Mouse (Mus musculus): ENCODE data around the gene Asb15.

Gene Asb15

DNA sequence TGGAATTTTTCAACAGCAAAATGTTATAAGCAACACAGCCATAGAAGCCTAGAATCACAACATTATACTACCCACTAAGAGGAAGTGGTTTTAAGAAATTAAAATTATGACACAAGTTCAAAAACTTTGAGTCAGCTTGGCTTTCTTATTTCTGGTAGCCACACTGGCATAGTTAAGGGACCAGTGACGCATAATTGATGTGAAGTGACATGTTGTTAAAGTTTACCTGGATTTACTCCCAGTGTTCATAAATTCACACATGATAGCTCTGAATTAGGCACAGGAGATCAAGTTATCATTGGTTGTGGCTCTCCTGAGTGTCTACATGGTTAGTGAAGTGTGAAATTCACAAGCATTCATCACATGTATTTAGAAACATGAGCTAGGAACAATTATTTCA is 36.9 kb downstream of the Asb15 start:
- in situ Hi-C loops (cut with MboI): no loop called here

DNA sequence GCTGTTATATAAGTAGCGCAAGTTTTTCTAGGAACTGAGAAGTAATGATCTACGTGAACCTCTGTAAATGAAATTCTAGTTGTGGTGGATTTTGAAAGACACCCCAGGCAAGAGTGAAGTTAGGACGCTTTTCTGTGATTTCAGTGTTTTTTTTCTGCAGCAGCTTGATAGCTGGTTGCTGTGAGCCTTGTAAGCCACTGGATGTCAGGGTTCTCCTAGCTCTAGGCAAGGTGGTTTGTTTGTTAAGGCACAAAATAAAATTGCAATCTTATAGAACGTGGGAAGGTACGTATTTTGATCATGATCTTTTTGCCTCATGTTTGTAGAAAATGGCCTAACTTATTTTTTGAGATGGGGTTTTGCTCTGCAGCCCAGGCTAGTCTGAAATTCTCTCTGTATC is 41.0 kb downstream of the Asb15 start:
- in situ Hi-C loops (cut with MboI): no loop called here

DNA sequence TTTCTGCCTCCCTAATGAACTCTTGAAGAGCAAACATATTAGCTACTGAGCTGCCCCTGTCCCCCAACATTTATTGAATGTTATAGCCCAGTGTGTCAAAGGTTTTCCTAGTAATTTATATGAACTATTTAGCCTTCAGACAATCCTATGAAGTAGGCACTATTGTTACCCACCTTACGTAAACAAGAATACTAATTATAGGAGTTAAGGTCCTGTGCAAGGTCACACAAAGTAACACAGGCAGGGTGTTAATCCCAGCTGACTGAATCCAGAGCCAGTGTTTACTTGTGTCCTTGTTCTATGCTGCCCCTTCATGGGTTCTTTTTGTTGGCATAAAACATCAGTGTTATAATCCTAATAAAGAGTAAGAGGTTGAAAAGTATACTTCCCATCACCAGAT is 41.8 kb downstream of the Asb15 start:
- in situ Hi-C loops (cut with MboI): no loop called here

DNA sequence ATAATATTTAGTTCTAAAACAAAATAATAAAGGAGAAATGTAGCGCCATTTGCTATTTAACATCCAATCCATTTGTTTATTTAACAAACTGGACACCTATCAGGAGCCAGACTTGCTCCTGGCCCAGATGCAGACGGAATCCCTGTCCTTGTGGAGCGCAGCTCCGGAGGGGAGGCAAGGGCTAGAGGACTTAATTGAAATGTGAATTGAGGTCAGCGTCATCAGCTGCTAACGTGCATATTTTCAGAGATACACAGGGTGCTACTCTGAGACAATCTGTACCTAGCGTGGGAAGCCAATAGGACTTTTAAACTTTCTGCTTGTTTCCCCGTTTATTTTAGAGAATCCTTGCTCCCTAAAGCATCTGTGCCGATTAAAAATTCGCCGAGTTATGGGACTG is 42.3 kb downstream of the Asb15 start:
- in situ Hi-C loops (cut with MboI): no loop called here

DNA sequence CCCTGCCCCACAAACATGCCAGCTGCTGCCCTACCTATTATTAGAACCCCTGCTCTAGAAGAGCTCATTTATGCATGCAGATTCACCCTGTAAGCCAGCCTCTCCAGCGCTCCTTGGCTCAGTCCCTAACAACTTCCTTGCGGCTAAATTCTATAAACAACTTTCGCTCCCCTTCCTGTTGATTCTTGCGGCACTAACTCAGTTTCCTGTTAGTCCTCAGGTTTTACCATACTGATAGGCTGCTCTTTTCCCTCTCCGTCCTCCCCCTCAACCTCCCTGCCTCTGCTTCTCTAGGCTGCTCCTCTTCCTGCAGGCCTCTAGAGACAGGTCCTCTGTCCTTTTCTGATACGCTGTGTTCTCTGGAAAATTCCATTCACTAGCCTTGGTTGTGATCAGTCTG is 43.2 kb downstream of the Asb15 start:
- in situ Hi-C loops (cut with MboI): no loop called here

DNA sequence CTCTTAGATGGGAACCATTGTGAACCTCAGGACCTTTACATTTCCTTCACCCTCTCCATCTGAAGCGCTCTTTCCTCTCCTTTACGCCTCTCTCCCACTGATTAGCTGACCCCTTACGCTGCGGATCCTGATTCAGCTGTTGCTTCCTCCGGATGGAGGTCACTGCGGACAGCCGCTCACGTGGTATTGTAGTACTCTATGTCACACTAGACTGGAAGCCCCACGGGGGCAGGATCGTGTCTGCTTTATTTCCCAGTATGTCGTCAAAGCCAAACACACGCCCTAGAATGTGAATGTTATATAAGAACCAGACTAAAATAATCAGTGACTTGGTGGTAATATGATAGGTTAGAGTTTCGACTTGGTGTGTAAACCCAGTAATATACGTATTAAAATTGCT is 44.5 kb downstream of the Asb15 start:
- in situ Hi-C loops (cut with MboI): no loop called here

DNA sequence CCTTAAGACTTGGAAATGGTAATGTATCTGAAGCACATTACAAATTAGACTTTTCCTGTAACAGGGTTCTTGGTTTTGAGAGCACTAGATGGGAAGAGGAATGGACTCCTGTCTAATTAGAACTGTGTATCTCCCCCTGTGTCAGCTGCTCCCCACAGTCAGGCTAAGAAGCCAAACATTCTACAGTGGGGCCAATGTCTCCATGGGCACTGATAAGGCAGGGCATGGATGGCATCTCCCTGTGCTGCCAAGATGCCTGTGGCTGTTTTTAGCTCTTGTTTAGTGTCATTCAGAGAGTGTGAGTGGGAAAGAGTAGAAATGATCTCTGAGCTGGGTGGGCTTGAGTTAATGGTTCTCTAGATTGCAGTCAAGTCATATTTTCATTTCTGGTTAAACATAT is 45.4 kb downstream of the Asb15 start:
- in situ Hi-C loops (cut with MboI): no loop called here

DNA sequence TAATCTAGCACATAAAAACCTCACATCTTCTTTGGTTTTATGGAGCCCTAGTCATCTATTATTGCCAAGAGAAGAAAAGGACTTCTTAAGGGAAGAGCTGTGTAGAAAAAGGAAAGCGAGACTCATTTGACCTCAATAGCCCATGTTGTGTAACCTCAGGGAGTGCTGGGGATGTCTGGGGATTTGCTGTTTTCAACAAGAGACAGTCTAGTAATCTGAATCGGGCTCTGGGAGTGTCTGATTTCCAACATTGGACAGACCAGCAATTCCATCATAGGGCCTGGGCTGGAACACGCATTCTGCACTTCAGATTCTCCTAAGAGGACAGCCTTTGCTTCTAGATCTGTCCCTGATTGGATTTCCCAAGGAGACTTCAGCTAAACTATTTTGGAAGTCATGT is 55.5 kb downstream of the Asb15 start:
- in situ Hi-C loops (cut with MboI): no loop called here

DNA sequence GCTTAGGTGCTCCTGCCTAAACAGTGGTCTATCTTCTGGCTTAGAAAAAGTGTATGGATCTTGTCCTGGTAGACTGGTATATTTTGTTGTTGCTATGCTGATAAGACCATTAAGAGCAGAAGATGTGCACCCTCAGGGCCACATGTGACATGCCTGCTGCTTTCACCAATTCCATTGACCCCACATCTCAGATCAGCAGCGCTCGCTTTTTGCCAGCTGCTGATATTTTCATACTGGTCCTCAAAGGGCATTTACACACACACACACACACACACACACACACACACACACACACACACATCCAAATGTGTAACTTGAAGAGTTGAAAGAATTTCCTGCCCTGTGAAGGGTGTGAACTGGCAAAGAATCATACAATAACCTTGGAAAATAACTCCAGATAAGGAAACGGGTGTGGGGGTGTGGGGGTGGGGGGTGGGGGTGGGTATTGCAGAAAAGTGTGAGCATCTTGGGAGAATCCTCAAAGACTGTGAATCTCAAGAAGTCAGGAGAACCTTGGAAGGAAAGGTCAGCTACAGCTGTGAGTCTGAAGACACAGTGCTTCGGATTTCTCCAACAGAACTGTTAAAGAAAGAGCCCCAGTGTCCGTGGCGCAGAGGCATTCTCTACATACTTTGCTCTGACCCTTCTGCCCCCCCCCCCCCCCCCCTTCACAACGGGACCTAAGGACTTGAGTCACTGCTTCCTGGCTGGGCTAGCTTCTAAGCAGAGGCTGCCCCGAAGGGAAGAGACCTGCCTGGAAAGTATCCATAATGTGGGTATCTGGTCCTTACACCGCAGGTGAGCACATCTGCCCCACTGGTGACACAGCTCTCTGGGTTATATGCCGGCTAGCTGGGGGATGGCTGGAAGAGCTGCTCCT is 57.7 kb downstream of the Asb15 start:
- in situ Hi-C loops (cut with MboI): no loop called here

DNA sequence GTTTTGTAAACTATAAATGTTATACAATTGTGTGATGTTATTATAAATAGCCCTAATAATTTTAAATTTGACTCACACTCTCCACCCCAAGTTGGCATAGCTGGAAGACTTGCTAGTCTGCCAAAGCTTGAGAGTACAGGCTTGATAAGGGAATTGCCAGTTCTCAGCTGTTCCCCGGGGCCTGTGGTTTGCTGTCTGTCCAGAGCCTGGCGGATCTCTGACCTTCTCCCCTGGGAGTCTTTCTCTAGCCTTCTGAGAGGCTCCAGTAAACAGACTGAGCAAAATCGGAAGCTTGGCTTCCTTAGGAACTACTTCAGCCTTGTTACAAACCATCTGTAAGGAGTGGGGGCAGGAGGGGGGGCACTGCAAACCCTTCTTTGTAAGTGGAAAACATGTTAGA is 58.9 kb downstream of the Asb15 start:
- in situ Hi-C loops (cut with MboI): no loop called here

DNA sequence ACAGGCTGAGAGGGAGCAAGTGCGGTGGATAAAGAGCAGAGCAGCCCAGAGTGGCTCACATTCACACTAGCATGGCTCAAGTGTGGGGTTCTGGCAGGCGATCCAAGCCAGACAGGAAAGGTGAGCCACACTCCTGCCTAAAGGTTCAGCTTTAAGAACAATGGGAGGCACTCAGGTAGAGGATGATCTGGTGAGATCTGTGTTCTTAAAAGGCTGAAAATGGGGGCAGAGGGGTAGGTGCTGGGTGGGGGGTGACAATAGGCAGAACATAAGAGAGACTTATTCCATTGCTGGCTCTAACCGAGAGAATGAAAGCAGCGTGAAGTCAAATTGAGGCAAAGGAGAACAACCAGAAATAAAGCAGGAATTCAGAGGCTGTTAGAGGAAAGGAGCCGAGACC is 62.3 kb downstream of the Asb15 start:
- in situ Hi-C loops (cut with MboI): no loop called here

DNA sequence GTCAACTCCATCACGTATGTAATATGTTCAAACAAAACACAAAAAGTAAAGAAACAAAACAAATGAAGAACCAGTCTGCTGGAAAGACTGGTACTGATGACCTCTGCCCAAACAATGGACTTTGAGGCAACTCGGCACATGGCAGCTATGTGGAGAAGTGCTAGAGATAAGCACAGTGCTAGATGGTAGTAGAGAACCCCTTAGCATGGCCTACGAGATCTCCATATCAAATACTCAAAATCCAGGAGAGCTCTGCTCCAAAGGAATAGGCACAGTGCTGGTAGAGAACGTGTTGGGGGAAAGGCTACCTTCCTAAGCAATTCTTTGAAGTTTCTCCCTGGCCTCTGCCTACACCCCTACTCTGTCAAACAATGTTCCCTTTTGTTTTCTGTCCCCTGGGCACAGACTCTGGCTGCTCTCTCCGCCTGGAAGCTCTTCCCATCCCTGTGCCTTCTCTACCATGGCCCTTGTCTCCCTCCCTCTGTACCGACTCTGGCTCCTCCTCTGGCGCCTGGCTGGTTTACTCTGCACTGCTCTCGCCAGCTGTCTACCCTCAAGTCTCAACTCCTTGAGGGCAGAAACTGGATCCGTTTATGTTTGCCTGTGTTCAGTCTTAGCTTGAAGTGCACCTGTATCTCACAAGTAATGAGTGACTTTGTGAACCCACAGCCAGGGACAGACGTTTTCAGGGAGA is 63.7 kb downstream of the Asb15 start:
- in situ Hi-C loops (cut with MboI): no loop called here

DNA sequence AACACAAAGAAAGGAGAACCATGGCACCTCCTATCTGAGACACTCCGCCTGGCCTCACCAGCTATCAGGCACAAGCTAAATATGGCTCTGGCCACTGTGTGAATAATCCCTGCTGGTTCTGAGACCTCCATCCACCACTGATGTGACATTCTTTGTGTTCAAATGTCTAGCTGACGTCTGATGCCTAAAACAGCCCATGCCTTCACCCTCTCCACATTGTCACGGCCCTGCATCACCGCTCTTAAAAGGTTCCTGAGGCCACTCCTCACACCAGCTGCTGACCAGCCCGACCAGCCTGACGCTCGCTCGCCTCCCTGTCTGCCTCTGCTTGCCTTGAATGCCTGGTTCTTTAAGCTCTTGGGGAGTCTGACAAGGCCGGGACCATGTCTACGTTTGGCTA is 69.6 kb downstream of the Asb15 start, which contains the start of gene Lmod2:
TSS of gene Lmod2 (plus strand) at position 263 of the 400 bp plus-strand sequence.
- in situ Hi-C loops (cut with MboI): no loop called here

DNA sequence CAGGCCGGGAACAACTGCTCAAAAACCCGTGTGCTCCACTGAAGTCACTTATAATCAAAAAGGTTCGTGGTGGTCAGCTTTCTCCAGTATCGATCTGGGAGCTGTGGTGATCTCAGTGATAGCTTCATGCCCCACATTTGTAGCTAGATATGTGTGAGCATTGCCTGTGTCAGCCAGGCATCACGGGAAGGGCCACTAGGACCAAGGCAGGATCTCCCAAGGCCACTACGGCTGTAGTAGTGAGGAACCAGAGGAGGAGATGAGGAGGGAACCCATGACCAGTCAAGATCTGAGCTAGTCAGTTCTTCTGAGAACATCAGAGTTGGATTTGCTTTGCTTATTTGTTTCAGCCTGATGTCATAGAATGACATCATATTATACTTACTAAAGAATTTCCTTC is 71.2 kb downstream of the Asb15 start:
- in situ Hi-C loops (cut with MboI): no loop called here

DNA sequence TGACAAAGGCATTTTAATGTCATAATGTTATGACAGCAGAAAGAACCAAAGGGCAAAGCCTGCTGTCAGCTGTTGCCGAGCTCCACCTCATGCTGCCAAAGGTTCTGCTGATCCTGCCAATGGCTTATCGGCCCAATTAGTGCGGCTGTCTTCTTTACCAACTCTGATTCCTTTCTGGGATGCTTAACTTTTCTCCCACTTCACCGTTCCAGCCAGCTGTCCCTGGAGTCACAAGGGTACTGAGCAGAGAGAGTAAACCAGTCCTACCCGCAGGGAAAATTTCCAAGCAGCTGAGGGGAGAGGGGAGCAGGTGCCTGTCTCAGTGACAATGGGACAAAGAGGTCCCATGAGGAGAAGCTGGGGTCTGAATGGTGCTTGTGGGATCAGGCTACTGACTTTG is 71.7 kb downstream of the Asb15 start:
- in situ Hi-C loops (cut with MboI): no loop called here

DNA sequence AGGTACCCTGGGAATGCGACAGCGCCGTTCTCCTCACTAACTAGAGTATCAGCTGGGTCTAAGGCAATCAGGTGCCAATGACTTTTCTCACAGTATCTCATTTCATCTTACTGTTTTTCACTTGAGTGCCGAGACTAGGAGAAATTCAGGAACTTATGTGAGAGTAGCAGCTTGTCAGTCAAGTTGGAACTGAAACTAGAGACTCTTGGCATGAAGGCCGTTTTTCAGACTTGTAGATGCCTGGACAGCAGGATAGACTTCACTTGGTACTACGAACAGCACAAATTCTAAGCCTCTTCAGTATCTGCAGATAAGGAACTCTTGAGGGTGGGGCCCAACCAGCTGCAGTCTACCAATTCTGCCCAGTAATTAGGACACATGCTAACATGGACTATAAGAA is 72.2 kb downstream of the Asb15 start:
- in situ Hi-C loops (cut with MboI): no loop called here

DNA sequence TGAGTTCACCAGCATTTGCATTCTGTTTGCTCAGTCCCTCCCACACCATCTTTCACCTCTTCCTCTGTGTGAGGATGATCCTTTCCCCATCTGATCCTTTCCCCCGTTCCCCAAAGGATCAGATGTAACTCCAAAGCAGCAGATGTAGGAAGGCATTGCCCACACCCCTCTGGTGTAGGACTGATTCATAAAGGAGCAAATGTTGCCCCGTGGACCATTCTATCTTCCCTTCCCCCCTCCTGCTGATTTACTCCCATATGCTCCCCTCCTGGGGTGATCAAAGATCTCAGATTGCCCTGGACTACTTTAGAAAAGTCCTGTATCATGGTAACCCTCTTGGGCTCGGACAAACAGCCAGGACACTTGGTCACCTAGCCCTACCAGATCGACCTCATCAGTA is 72.8 kb downstream of the Asb15 start:
- in situ Hi-C loops (cut with MboI): no loop called here

DNA sequence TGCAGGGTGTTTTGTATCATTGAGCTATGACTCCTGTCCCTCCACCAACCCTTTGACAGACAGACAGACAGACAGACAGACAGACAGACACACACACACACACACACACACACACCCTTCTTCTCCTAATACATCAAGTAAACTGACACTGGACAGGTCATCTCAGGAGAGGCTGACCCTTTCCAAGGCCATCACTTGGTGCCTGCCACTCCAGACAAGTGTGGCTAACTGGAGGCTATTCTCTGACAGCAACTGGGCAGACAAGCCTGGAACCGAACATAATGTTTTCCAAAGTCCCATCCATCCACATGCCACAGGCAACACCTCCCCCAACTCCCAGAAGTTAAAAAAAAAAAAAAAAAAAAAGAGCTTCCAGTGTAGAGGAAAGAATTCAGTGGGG is 73.7 kb downstream of the Asb15 start:
- in situ Hi-C loops (cut with MboI): no loop called here

DNA sequence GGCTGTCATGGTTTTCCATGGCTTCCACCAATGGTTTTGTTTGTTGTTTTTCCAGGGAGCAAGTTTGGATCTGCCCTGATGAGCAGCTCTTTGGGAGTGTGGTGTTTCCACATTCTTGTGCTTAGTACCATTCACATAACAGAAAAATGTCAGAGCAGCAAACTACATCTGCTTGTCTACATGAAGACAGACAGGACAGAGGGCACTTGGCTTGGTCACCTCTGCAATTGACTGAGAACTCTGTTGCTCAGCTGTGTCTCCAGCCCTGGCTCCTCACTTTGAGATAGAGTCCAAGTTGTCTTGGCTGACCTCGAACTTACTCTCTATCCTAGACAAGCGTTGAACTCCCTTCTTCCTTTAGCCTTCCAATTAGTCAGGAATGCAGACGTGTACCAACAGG is 74.4 kb downstream of the Asb15 start:
- in situ Hi-C loops (cut with MboI): no loop called here

DNA sequence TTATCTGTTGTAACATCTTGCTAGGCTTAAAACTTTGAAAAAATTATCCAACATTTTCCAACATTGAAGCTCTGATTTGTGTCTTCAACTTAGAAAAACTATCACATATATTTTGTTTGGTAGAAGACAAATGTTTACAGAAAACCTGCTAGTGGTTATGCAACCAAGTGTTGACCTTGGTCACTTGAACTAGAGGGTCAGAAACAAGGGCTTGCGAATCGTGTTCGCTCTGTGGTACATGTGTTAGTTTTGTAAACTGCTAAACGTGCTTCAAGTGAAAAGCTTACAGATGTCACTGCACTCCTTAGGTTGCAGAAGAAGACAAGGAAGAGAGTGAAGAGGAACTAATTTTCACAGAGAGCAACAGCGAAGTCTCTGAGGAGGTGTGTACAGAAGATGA is 75.0 kb downstream of the Asb15 start:
- in situ Hi-C loops (cut with MboI): no loop called here

DNA sequence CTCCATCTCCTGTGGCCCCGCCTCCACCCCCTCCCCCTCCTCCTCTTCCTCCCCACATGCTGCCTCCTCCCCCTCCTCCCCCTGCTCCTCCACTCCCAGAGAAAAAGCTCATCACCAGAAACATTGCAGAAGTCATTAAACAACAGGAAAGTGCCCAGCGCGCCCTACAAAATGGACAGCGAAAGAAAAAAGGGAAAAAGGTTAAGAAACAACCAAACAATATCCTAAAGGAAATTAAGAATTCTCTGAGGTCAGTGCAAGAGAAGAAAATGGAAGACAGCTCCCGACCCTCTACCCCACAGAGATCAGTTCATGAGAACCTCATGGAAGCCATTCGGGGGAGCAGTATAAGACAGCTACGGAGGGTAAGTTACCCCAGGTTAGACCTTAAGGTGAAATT is 76.3 kb downstream of the Asb15 start:
- in situ Hi-C loops (cut with MboI): no loop called here

DNA sequence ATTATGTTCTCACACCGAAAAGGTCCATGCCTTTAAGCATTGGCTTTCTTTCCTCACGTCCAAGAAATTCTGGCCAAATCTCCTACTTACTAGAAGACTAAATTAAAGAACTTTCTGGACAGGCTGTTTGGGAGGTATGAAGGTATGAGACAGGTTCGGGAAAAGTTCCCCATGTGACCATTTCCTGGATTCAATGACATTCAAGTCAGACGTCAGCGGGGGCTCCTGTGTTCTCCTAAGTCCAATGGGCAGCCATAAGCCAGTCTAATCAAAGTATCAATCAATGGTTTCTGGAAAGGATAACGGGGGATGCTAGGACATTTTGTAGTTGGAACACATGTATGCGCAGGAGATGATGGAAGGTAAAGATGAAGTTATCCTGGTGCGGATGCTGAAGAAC is 77.7 kb downstream of the Asb15 start:
- in situ Hi-C loops (cut with MboI): no loop called here

DNA sequence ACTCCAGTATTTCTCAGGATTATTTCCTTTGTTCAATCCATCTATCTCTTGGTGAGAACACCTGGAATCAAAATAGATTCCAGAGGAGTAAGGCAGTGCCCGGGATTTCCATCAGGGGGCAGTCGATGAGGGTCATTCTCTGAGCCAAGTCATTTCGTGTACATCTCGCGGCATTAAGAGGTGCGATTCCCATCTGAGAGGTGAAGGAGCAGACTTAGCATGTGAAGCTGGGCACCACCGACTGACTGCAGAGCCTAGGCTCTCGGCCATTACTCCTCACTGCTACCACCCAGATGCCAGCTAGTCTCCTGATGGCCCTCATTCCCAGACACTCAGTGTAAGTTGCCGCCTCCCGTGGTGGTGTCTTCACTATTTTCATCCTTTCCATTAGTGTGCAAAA is 78.6 kb downstream of the Asb15 start:
- in situ Hi-C loops (cut with MboI): no loop called here

DNA sequence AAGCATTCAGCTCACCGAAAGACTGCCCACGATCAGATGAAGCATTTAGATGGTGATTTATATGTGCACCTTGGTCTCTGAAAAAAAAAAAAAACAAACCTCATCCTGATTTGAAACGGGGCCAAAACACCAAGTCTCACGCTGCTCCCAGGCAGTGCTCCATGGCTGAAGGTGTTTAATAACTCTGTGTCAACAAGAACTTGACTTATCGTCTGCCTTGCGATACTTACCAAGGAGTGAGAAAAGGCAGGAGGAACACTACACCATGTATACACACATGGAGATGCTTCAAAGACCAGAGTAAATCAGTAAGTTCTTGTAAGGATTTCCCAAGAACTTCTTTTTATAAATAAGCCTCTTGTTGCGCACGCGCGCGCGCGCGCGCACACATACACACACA is 79.6 kb downstream of the Asb15 start:
- in situ Hi-C loops (cut with MboI): no loop called here
